Mouse (Mus musculus) frontal cortex, adult 2 months (tissue): ENCODE measurements around the gene Ear6. TPM values are rescaled to one million over a fixed set of nuclear protein-coding genes. Genes with fewer than 3 reads are reported as not detected.
"Not testable (repeated sequence)": the region's sequence is repeated elsewhere in the genome, so short reads cannot be mapped to it uniquely, and the experiment has no call there.

Experiments used
- DNase-seq, 2 experiments: peaks; one replicate each; pipeline ENCODE4 v3.0.0; 2022; ENCODE audit warnings: low spot score in 1 of 2; ENCODE audit errors: extremely low spot score in 1 of 2
- polyA plus RNA-seq: library from polyadenylated mRNA; depleted of rRNA; stranded (reverse); fragments of >200 nt; gene quantifications from 2 replicates; pipeline ENCODE4 v1.2.3, GENCODE M21; 2012; rRNA removed

The Ear6 gene
- not detected in 2 replicates for polyA plus RNA-seq

- no peak for DNase-seq
These were observed at the start of gene Ear6 for GRCm38 (mm10) chr14:51853399-51853798. Ear6 (plus strand) TSS chr14:51853699.

GRCm38 (mm10) chr14:51826625-51827024, 26.9 kb upstream of the Ear6 start:
- DNase-seq = no peak

GRCm38 (mm10) chr14:51827842-51828241, 25.7 kb upstream of the Ear6 start:
- peak in 1 of 2 experiments; percentile 19 for DNase-seq

- no peak for DNase-seq
These were observed 24.3 kb upstream of the Ear6 start for GRCm38 (mm10) chr14:51829188-51829587.

GRCm38 (mm10) chr14:51838480-51838879, 15.0 kb upstream of the Ear6 start:
- peak in 1 of 2 experiments; percentile 4 for DNase-seq

- no peak for DNase-seq
These were observed 11.2 kb upstream of the Ear6 start for GRCm38 (mm10) chr14:51842250-51842649.

GRCm38 (mm10) chr14:51842781-51843180, 10.7 kb upstream of the Ear6 start:
- DNase-seq = no peak

GRCm38 (mm10) chr14:51843882-51844281, 9.6 kb upstream of the Ear6 start:
- DNase-seq = no peak

- no peak for DNase-seq
These were observed 6.9 kb upstream of the Ear6 start for GRCm38 (mm10) chr14:51846566-51846965.

- not testable (repeated sequence) for DNase-seq
These were observed 2.5 kb upstream of the Ear6 start for GRCm38 (mm10) chr14:51851006-51851405.

- not testable (repeated sequence) for DNase-seq
These were observed 1.8 kb downstream of the Ear6 start for GRCm38 (mm10) chr14:51855280-51855679.

GRCm38 (mm10) chr14:51863603-51864002, 10.1 kb downstream of the Ear6 start:
- peak in 1 of 2 experiments; percentile 28 for DNase-seq

- no peak for DNase-seq
These were observed 17.3 kb downstream of the Ear6 start for GRCm38 (mm10) chr14:51870756-51871155.

- DNase-seq = no peak
These were observed 18.2 kb downstream of the Ear6 start for GRCm38 (mm10) chr14:51871741-51872140.

- DNase-seq = no peak
These were observed 24.0 kb downstream of the Ear6 start for GRCm38 (mm10) chr14:51877517-51877916.

GRCm38 (mm10) chr14:51883527-51884030, 30.1 kb downstream of the Ear6 start:
- peak; percentile 64 to 78 for DNase-seq

GRCm38 (mm10) chr14:51884031-51884544, 30.6 kb downstream of the Ear6 start:
- DNase-seq = no peak

- DNase-seq = peak; percentile 95
These were observed 31.3 kb downstream of the Ear6 start, which contains the start of gene Mettl17 for GRCm38 (mm10) chr14:51884598-51885331. Mettl17 (plus strand) TSS chr14:51884842.

- no peak for DNase-seq
These were observed 32.6 kb downstream of the Ear6 start for GRCm38 (mm10) chr14:51886051-51886450.

- DNase-seq = no peak
These were observed 36.3 kb downstream of the Ear6 start for GRCm38 (mm10) chr14:51889833-51890232.

GRCm38 (mm10) chr14:51892191-51892939, 38.9 kb downstream of the Ear6 start, which contains the start of gene Slc39a2:
Slc39a2 (plus strand) TSS chr14:51892889.
- no peak for DNase-seq
